Mouse (Mus musculus) inflammation-experienced regulatory T-cells, adult 6 months (primary cell): ENCODE measurements around the gene Drap1. TPM values are rescaled to one million over a fixed set of nuclear protein-coding genes. Genes with fewer than 3 reads are reported as not detected.

ENCODE experiments used
- ATAC-seq: one replicate; pipeline ENCODE4 v1.8.0; 2017
- polyA plus RNA-seq, 3 experiments: library from polyadenylated mRNA; unstranded; fragments of 100-300 nt; shearing (Covaris generic); gene quantifications; one replicate each; pipeline ENCODE4 v1.2.1; 2017

The Drap1 gene
- polyA plus RNA-seq, 3 experiments from 2014 or later: 43.1 to 54.2 (median 47.1) TPM

- ATAC-seq: no peak
Measured at GRCm38 (mm10) chr19:5377446-5377845, 47.3 kb downstream of the Drap1 start.

DNA sequence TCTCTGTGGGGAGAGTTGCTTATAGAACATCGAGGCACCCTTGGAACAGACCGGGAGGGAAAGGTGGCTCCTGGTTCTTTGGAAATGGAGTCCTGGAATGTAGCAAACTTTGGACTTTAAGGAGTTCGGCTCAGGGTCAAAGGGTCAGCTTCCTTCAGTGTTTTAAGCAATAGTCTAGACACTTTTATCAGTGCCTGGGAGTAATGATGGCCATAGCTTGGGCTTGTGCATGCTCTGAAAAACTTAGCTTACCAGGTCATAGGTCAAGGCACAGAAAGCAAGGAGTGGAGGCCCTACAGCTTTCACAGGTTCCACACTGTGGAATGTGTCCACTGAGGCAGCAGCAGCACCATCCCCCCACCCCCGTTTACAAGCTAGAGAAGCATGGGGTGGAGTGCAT is 50.0 kb downstream of the Drap1 start:
- no peak for ATAC-seq

DNA sequence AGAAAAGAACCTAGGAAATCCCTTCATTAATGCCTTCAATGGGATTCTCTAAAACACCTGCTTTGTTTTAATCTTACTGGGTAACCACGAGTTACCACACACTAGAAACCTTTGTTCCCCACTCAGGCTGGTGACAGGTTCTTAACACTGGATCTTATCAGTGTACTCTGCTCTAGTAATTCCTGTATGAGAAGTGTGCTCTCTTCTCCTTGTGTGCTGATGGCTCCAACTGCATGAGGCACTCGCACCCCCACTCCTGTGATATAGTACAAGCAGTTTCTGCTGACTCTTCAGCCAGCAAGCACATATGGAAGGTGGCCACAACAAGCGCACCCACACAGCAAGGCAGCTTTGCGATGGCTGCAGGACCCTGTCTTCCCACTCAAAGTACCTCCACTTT is 50.6 kb downstream of the Drap1 start:
- no peak for ATAC-seq

Other genes with a start within 250 kb of the Drap1 start
- gene Pacs1, start 151.9 kb downstream of the Drap1 start, polyA plus RNA-seq: 10 to 100 TPM; 11.8 to 19.8 (median 19.2) TPM
- 100 to 1,000 TPM; 316 to 410 (median 348) TPM for gene Sf3b2, start 129.5 kb downstream of the Drap1 start, polyA plus RNA-seq
- gene Gal3st3, start 126.6 kb downstream of the Drap1 start, polyA plus RNA-seq: under 1 TPM in 1 of 3 experiments, not detected in 2; 0.15 TPM
- gene Catsper1, start 89.2 kb downstream of the Drap1 start, polyA plus RNA-seq: not detected
- 10 to 100 TPM in 1 of 3 experiments, 1 to 10 TPM in 2; 3.1 to 11.4 (median 5.6) TPM for gene Cst6, start 75.4 kb downstream of the Drap1 start, polyA plus RNA-seq
- 10 to 100 TPM; 45.7 to 58.4 (median 53.4) TPM for gene Eif1ad, start 58.2 kb downstream of the Drap1 start, polyA plus RNA-seq
- 100 to 1,000 TPM; 233 to 353 (median 259) TPM for gene Banf1, start 57.8 kb downstream of the Drap1 start, polyA plus RNA-seq
- 10 to 100 TPM; 20.3 to 38.4 (median 27.8) TPM for gene Sart1, start 36.3 kb downstream of the Drap1 start, polyA plus RNA-seq
- not detected for gene Tsga10ip, start 22.5 kb downstream of the Drap1 start, polyA plus RNA-seq
- gene AI837181, start 165 bp upstream of the Drap1 start, polyA plus RNA-seq: 10 to 100 TPM; 14.5 to 28.0 (median 21.2) TPM
- gene Fosl1, start 22.6 kb upstream of the Drap1 start, polyA plus RNA-seq: not detected
- under 1 TPM; 0.47 to 0.74 (median 0.65) TPM for gene Ccdc85b, start 32.9 kb upstream of the Drap1 start, polyA plus RNA-seq
- gene Fibp, start 35.6 kb upstream of the Drap1 start, polyA plus RNA-seq: 100 to 1,000 TPM in 2 of 3 experiments, 10 to 100 TPM in 1; 64.2 to 112 (median 105) TPM
- gene Ctsw, start 43.5 kb upstream of the Drap1 start, polyA plus RNA-seq: 100 to 1,000 TPM; 168 to 249 (median 216) TPM
- gene Efemp2, start 49.0 kb upstream of the Drap1 start, polyA plus RNA-seq: 1 to 10 TPM; 2.9 to 4.3 (median 3.8) TPM
- 10 to 100 TPM; 34.4 to 61.6 (median 36.6) TPM for gene Mus81, start 63.4 kb upstream of the Drap1 start, polyA plus RNA-seq
- 1,000 to 10,000 TPM; 1,933 to 3,699 (median 2,060) TPM for gene Cfl1, start 65.5 kb upstream of the Drap1 start, polyA plus RNA-seq
- under 1 TPM; 0.44 to 0.82 (median 0.70) TPM for gene 1700020D05Rik, start 78.8 kb upstream of the Drap1 start, polyA plus RNA-seq
- 10 to 100 TPM; 11.7 to 26.7 (median 20.0) TPM for gene Snx32, start 85.6 kb upstream of the Drap1 start, polyA plus RNA-seq
- gene Ovol1, start 135.7 kb upstream of the Drap1 start, polyA plus RNA-seq: not detected
- gene Ap5b1, start 143.0 kb upstream of the Drap1 start, polyA plus RNA-seq: 1 to 10 TPM; 5.8 to 7.4 (median 6.5) TPM
- 100 to 1,000 TPM in 1 of 3 experiments, 10 to 100 TPM in 2; 40.8 to 104 (median 97.1) TPM for gene Rnaseh2c, start 176.9 kb upstream of the Drap1 start, polyA plus RNA-seq
- gene Kat5, start 185.3 kb upstream of the Drap1 start, polyA plus RNA-seq: 10 to 100 TPM; 34.5 to 46.1 (median 42.4) TPM
- 100 to 1,000 TPM in 2 of 3 experiments, 10 to 100 TPM in 1; 95.8 to 144 (median 126) TPM for gene Rela, start 212.5 kb upstream of the Drap1 start, polyA plus RNA-seq
- gene Sipa1, start 238.7 kb upstream of the Drap1 start, polyA plus RNA-seq: 10 to 100 TPM; 23.3 to 28.7 (median 25.0) TPM